Mouse (Mus musculus): ENCODE data around the gene Fam120a.

GRCm38 (mm10) chr13:48864673-48865356, 103.0 kb downstream of the Fam120a start:
- no peak for TF ChIP-seq GATA1 (IDR thresholded peaks at IDR 0.05; ENCODE audit: borderline replicate concordance, low read length)
- TF ChIP-seq FLI1 (IDR thresholded peaks at IDR 0.05; ENCODE audit: low read length) = no peak

All from megakaryocyte, embryonic 14.5 days (primary cell).